Mouse (Mus musculus) retina, embryonic 14.5 days (tissue): ENCODE results near the gene Cog5.
A peak's percentile ranks its signal among the peaks of the same experiment; 100 is the strongest.

Experiments
- DNase-seq: peaks from one replicate; pipeline ENCODE4 v3.0.0-alpha.2; 2015; ENCODE audit warnings: low spot score

The Cog5 gene

DNA sequence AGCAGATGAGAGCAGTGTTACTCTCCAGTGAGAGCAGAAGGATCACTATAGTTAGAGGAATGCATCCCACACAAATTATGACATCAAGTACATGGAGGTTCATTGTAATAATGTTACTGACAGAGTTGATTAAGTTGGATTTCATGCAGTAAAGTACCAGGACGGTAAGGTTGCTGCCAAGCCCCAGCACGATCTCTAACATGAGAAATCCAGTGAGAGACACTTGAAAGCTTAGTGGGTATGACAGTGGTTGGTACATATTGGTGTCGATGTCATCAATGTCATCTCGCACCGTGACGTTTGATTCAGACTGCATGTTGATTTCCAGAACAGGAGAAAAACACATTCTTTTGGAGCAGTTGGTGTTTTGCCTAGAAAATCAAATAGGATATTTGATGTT, 55.0 kb downstream of the Cog5 start:
- DNase-seq, result no peak

DNA sequence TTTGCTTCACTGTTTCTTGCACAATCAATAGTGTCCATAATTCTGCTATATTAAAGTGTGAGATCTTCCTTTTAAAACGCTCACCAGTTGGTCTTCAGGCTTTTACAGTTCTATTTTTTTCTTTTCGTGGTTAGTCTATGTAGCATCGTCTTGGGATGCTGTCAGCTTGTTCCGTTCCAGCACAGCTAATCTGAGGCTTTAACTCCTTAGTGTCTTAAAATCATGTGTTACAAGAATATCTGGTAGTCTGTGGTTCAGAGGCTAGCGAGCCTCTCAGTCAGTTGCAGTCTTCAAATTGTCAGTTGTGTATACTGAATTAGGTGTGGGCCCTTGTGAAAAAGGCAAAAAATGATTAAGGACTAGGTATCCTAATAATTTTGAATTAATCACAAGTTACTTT, 57.6 kb downstream of the Cog5 start:
- peak; percentile 23 for DNase-seq

GRCm38 (mm10) chr12:31712727-31713126, 58.1 kb downstream of the Cog5 start:
- DNase-seq, result no peak

- peak; percentile 30 for DNase-seq
These were observed 58.9 kb downstream of the Cog5 start, which contains the start of gene Gpr22 for GRCm38 (mm10) chr12:31713600-31713999. Gene Gpr22 (minus strand): TSS chr12:31713947.

DNA sequence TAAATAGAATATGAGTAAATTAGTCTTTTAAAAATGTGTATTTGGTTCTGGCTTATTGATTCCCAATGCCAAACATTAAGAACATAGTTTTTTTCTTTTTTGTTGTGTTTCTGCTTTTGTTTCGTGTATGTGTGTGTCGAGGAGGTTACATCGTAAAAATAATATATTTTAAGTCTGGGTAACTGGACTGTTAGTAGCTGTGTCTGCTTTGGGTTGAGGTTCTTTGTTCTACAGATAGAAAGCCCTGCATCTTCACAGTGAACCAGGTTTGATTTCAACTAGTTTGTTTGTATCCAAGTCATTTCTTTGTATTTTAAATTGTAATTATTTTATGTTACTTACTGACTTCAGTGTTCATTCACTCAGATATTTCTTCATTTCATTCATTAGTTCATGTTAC, 59.4 kb downstream of the Cog5 start:
- DNase-seq, result no peak

GRCm38 (mm10) chr12:31719586-31720275, 65.1 kb downstream of the Cog5 start:
- peak; percentile 27 for DNase-seq

- no peak for DNase-seq
These were observed 69.9 kb downstream of the Cog5 start for GRCm38 (mm10) chr12:31724576-31724975.

DNA sequence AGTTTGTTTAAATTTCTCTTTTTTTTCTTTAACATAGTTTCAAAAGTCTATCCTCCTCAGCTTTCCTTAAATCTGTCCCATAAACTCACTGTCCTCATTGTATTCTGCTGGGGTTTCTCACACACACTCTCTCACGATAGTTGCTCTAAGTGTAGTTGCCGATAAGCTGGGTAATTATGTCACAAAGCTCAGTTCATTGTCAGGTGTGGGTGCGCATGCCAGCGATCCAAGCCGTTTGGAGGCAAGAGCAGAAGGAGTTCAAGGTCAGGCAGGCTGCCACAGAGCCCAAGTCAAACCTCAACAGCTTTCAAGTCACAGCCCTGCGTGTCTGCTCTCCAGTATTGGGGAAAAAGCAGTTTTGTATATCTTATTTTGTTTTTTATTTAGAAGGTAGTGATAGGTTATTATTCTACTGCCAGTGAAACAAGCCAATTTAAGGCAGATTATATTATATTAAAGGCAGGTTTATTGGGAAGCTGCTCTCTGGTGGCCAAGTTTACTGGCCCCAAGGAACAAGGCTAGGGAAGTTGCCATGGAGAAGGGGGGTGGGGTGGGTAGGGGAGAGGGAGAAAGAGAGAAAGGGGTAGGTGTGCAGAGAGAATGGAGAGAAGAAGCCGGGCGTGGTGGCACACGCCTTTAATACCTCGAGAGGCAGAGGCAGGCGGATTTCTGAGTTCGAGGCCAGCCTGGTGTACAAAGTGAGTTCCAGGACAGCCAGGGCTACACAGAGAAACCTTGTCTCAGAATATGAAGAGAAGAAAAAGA, 71.0 kb downstream of the Cog5 start:
- no peak for DNase-seq

DNA sequence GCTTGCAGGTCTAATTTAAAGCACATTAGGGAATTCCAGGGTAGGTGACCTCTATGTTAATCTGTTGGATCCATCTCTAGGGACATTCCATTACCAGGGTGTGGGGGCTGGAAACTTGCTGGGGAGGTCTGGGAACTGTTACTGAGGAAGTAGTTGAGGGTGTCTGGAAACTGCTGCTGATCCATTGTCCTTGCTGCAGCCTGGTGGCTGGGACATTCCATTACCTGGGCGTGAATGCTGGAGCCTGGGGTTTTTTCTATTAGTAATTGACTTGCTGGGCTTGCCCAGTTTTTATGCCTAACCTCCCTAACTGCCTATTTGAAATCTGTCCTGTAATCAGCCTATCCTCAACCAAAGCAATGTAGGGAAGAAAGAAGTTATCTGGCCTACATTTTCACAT, 72.0 kb downstream of the Cog5 start:
- DNase-seq, result no peak

DNA sequence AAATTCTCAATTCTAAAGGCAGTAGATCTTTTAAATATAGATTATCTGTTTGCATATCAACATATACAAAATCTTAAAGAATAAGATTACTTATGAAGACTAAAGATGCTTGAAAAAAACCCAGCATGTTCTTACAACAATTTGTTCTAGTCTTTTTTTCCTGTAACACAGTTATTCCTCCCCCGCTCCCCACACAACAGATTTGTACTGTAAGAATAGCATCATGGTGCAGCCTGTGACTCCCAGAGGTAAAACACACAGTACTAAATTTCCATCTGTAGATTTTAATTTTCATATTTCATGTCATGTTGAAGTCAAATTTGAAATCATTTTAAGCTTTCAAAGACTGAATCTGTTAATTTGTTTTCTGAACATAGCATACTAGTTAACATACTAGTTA, 75.5 kb downstream of the Cog5 start:
- DNase-seq, result no peak

- DNase-seq, result no peak
These were observed 79.9 kb downstream of the Cog5 start for GRCm38 (mm10) chr12:31734616-31735015.

- no peak for DNase-seq
These were observed 92.6 kb downstream of the Cog5 start for GRCm38 (mm10) chr12:31747301-31747700.

- no peak for DNase-seq
These were observed 95.2 kb downstream of the Cog5 start for GRCm38 (mm10) chr12:31749846-31750245.

DNA sequence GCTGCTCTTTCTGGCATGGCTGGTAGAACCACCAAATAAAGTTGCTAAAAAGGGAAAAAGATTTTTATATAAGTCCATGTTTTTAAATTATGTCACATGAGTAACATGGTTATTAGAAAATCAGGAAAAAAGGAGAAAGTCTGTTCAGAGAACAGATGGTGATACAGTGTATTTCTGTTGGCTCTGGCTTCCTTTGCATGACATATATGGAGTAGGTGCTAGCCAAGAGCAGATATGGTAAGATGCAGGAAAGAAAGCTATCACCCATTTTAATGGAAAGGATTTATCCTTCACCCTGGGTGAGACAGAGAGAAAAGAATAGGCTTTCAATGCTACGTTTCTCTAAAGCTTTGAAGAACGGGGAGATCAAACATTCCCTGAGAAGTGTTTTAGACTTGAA, 99.8 kb downstream of the Cog5 start:
- no peak for DNase-seq

GRCm38 (mm10) chr12:31755885-31756755, 101.5 kb downstream of the Cog5 start:
- no peak for DNase-seq

DNA sequence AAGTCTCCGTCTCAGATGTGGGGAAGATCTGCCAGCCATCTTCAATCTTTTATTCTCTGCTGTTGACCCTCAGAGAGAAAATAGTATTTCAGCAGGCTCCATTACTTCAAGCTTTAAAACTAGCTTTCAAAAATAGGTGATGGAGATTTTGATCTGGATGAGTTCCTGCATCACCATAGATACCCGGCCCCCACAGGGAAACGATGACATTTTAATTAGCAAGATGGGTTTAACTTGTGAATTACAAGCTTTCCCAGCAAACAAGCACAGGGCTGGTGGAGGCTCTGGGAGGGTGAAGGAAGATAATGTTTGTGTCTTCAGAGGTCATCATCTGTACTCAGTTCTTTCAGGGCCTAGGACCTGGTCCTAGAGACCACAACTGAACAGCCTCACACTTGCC, 118.9 kb downstream of the Cog5 start:
- DNase-seq, result no peak

DNA sequence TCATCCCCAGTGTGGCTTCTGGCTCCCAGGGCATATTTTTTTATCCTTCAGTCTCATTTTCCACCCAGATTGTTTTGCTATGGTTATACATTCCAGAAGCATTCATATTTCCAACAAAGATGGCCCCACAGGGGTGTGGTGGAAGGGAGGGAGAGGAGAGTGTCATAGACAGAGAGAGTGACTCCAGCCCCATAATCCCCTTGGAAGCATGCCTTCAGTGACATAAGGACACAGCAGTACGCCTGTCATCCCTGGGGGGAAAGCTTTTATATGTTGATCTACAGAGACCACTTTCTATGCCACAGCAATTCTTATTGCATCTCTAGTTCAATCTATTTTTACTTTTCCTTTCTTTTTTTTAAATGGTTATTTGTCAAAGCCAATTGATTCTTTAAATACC, 129.6 kb downstream of the Cog5 start:
- DNase-seq, result no peak

GRCm38 (mm10) chr12:31788530-31788929, 133.9 kb downstream of the Cog5 start:
- no peak for DNase-seq

GRCm38 (mm10) chr12:31806410-31807154, 151.9 kb downstream of the Cog5 start:
- no peak for DNase-seq

DNA sequence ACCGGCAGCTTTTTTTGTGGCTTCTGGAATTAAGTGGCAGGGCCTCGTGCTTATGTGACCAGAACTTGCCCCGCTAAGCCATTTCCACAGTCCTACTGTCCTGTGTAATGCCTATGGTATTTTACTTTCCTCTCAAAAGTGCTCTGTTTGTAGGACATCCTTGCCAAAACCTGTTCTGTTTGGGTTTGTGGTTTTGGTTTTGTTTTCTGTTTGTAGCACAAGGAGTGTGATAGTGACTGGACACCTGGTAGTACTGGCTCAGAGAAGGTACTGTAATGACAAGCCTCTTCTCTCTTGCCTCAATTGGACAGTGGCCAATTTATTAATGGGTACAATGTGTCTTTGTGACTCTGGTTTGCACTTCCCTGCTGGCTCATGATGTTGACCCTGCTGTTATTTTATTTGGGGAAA, 163.4 kb downstream of the Cog5 start:
- DNase-seq, result no peak

DNA sequence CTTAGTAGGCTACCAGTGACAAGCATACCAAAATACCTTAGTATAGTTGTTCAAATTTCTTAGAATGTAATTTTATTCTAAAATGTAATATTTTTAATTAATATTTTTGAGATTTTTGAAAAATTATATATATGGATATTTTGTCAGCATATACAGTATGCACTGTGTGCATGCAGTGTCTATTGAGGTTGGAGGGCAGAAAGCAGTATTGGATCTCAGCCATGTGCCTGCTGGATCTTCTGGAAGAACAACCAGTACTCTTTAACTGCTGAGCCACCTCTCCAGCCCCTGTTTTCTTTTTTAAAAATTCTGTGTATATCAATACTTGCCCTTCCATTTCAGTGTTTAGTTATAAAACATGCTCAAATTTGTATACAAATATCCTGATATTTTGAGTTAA, 164.4 kb downstream of the Cog5 start:
- no peak for DNase-seq

DNA sequence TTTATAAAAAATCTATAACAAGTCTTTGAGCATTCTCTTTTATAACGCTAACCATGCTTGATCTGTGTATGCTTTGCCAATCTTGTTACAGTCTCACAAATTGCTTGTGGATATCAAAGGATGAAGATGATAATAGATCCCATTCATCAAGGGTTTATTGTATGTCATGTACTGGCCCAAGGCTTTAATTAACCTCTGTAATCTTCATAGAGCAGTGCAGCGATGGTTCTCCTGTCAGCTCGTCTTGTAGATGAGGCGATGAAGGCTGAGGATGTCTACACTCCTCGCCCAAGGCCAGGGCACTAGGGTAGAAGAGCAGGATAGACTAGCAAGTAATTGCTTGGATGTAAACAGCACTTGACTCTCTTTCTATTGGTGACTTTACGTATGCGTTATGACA, 164.9 kb downstream of the Cog5 start:
- DNase-seq, result no peak
